Mouse (Mus musculus) CH12.LX (cell line): Measurements from ENCODE around the gene Tacc2. TPM values are rescaled to one million over a fixed set of nuclear protein-coding genes. Genes with fewer than 3 reads are reported as not detected.
A peak's percentile ranks its signal among the peaks of the same experiment; 100 is the strongest.

Experiments
- DNase-seq: peaks from one replicate; pipeline ENCODE4 v3.0.0-alpha.2; 2013; ENCODE audit errors: extremely low read depth
- H3K27ac ChIP-seq: 2 replicates; pipeline ENCODE4 v1.5.1; 2012; ENCODE audit warnings: low read depth, mild to moderate bottlenecking, control low read depth, moderate library complexity; ENCODE audit not compliant: insufficient read depth
- H3K27me3 ChIP-seq: replicated peaks from 2 replicates; pipeline ENCODE3; 2012; ENCODE audit warnings: inconsistent platforms
- H3K36me3 ChIP-seq, 2 experiments: replicated peaks in 1 of 2; 2 replicates each; pipeline versions ENCODE3 to v1.6.1; 2012; ENCODE audit warnings: inconsistent platforms in 1 of 2, low read length in 1 of 2, mild to moderate bottlenecking in 1 of 2, mixed read lengths in 1 of 2, moderate library complexity in 1 of 2; ENCODE audit not compliant: control insufficient read depth in 1 of 2, insufficient read depth in 1 of 2
- H3K4me1 ChIP-seq, 2 experiments: 2 replicates each; pipeline ENCODE4 v1.6.1; 2012; ENCODE audit warnings: inconsistent platforms in 1 of 2, moderate library complexity in 1 of 2; ENCODE audit not compliant: insufficient read depth in 2 of 2, control insufficient read depth in 1 of 2
- H3K4me2 ChIP-seq: 2 replicates; pipeline ENCODE4 v1.6.1; 2012; ENCODE audit warnings: low read depth, mild to moderate bottlenecking, control low read depth; ENCODE audit not compliant: poor library complexity, insufficient read depth, severe bottlenecking
- H3K4me3 ChIP-seq, 3 experiments: fragments of 150-350 bp in 1 of 3; sonication (generic) in 1 of 3; replicated peaks in 1 of 3; 2 replicates each; pipeline versions ENCODE3 to v1.5.1; 2011 to 2012; ENCODE audit warnings: low read depth in 2 of 3, low read length in 2 of 3, mild to moderate bottlenecking in 2 of 3, moderate library complexity in 2 of 3, control low read depth in 1 of 3, improper control_type of control experiment in 1 of 3, inconsistent platforms in 1 of 3, mixed read lengths in 1 of 3; ENCODE audit not compliant: poor library complexity in 1 of 3
- H3K79me2 ChIP-seq: replicated peaks from 2 replicates; pipeline ENCODE4 v1.6.1; 2012; ENCODE audit warnings: mild to moderate bottlenecking, moderate library complexity; ENCODE audit not compliant: control insufficient read depth, poor library complexity, insufficient read depth, severe bottlenecking; ENCODE audit errors: extremely low read depth
- H3K9ac ChIP-seq: 2 replicates; pipeline ENCODE4 v1.6.1; 2012; ENCODE audit warnings: low read depth, mild to moderate bottlenecking, control low read depth, moderate library complexity; ENCODE audit not compliant: insufficient read depth
- H3K9me3 ChIP-seq: replicated peaks from 2 replicates; pipeline ENCODE3; 2012; ENCODE audit warnings: low read length, inconsistent platforms, mixed read lengths
- CHD1 ChIP-seq: IDR thresholded peaks from 2 replicates; pipeline ENCODE4 v1.6.1; 2012; ENCODE audit warnings: low read depth, low read length, improper control_type of control experiment, inconsistent platforms
- CHD2 ChIP-seq: IDR thresholded peaks from 2 replicates; pipeline ENCODE4 v1.6.1; 2011; ENCODE audit warnings: low read length, improper control_type of control experiment
- CTCF ChIP-seq, 2 experiments: IDR thresholded peaks in 1 of 2; conservative IDR thresholded peaks in 1 of 2; 2 replicates each; pipeline ENCODE4 v1.5.1; 2011 to 2012; ENCODE audit warnings: low read depth in 2 of 2, low read length in 2 of 2, improper control_type of control experiment in 1 of 2, inconsistent platforms in 1 of 2, mild to moderate bottlenecking in 1 of 2, moderate library complexity in 1 of 2
- E2F4 ChIP-seq: IDR thresholded peaks from 2 replicates; pipeline ENCODE4 v1.6.1; 2011; ENCODE audit warnings: low read depth, low read length, improper control_type of control experiment; ENCODE audit not compliant: insufficient replicate concordance
- EP300 ChIP-seq: IDR thresholded peaks from 2 replicates; pipeline ENCODE4 v1.6.1; 2011; ENCODE audit warnings: low read length, improper control_type of control experiment
- HCFC1 ChIP-seq: IDR thresholded peaks from 2 replicates; pipeline ENCODE4 v1.6.1; 2012; ENCODE audit warnings: low read depth, mild to moderate bottlenecking, inconsistent platforms, low read length, improper control_type of control experiment
- KAT2A ChIP-seq: IDR thresholded peaks from 2 replicates; pipeline ENCODE4 v1.6.1; 2012; ENCODE audit warnings: low read length, improper control_type of control experiment, inconsistent platforms; ENCODE audit not compliant: insufficient replicate concordance
- MAZ ChIP-seq: IDR thresholded peaks from 2 replicates; pipeline ENCODE4 v1.6.1; 2012; ENCODE audit warnings: low read depth, mild to moderate bottlenecking, inconsistent platforms, low read length, improper control_type of control experiment, moderate library complexity
- MEF2A ChIP-seq: IDR thresholded peaks from 2 replicates; pipeline ENCODE4 v1.6.1; 2014; ENCODE audit warnings: low read depth, mild to moderate bottlenecking, inconsistent platforms, low read length, improper control_type of control experiment, borderline replicate concordance
- MYC ChIP-seq: IDR thresholded peaks from 2 replicates; pipeline ENCODE4 v1.6.1; 2011; ENCODE audit warnings: low read depth, mild to moderate bottlenecking, improper control_type of control experiment, low read length
- NRF1 ChIP-seq: IDR thresholded peaks from 2 replicates; pipeline ENCODE4 v1.6.1; 2014; ENCODE audit warnings: low read depth, mild to moderate bottlenecking, inconsistent platforms, low read length, improper control_type of control experiment, moderate library complexity
- POLR2A ChIP-seq: IDR thresholded peaks from 2 replicates; pipeline ENCODE4 v1.6.1; 2011; ENCODE audit warnings: low read depth, mild to moderate bottlenecking, improper control_type of control experiment, low read length
- POLR2AphosphoS2 ChIP-seq: IDR thresholded peaks from 2 replicates; pipeline ENCODE4 v1.6.1; 2011; ENCODE audit warnings: low read depth, low read length, improper control_type of control experiment
- RAD21 ChIP-seq: IDR thresholded peaks from 2 replicates; pipeline ENCODE4 v1.6.1; 2011; ENCODE audit warnings: low read depth, mild to moderate bottlenecking, low read length, improper control_type of control experiment, moderate library complexity
- TBP ChIP-seq: conservative IDR thresholded peaks from 2 replicates; pipeline ENCODE4 v1.6.1; 2011; ENCODE audit warnings: low read depth, low read length, improper control_type of control experiment
- UBTF ChIP-seq: IDR thresholded peaks from 2 replicates; pipeline ENCODE4 v1.6.1; 2012; ENCODE audit warnings: low read depth, mild to moderate bottlenecking, inconsistent platforms, low read length, improper control_type of control experiment, moderate library complexity
- ZMIZ1 ChIP-seq: IDR thresholded peaks from 2 replicates; pipeline ENCODE4 v1.6.1; 2012; ENCODE audit warnings: low read depth, mild to moderate bottlenecking, inconsistent platforms, low read length, improper control_type of control experiment
- ZNF384 ChIP-seq: IDR thresholded peaks from 2 replicates; pipeline ENCODE4 v1.6.1; 2012; ENCODE audit warnings: low read depth, low read length, improper control_type of control experiment, inconsistent platforms
- dilution Hi-C: fragments of 300-500 bp; cut with MboI; formaldehyde crosslinking; loops from 2 replicates; pipeline ENCODE4 v1.14.3; 2020; ENCODE audit warnings: low sequenced_read_pairs; ENCODE audit not compliant: extremely low pct_unique_long_range_greater_than_20kb, extremely low pct_ligation_motif_present
- in situ Hi-C: fragments of 300-500 bp; cut with MboI; formaldehyde crosslinking; loops from 3 replicates; pipeline ENCODE4 v1.14.3; 2019; ENCODE audit warnings: low sequenced_read_pairs, low pct_ligation_motif_present, low pct_unique_long_range_greater_than_20kb, mixed read lengths
- polyA plus RNA-seq: library from polyadenylated mRNA; unstranded; fragments of >175 nt; gene quantifications from 2 replicates; pipeline ENCODE4 v1.2.1, GENCODE M21; 2012; ENCODE audit warnings: low read depth; ENCODE audit not compliant: insufficient read length
- total RNA-seq, 2 experiments: library from RNA; depleted of rRNA; stranded (reverse); fragments of 300-350 nt in 1 of 2; fragments of >200 nt in 1 of 2; gene quantifications; 2 replicates each; pipeline ENCODE4 v1.2.3; 2012 to 2014

Tacc2 gene
- total and polyA plus RNA-seq, 3 experiments = 0.13 to 0.41 TPM; not detected in 1

- TF ChIP-seq ZMIZ1 (no peak), MEF2A (no peak), POLR2A (no peak), ZNF384 (peak; percentile 59), E2F4 (no peak), UBTF (no peak)
- Histone ChIP-seq H3K36me3 (no peaks in the 10 kb centered on the region), H3K4me3 (no peak overlapping the region), H3K27me3 (peaks cover 10% of the 10 kb centered on the region), H3K9me3 (peaks cover 5% of the 10 kb centered on the region), H3K27ac (no peak overlapping the region), H3K4me2 (no peak overlapping the region), H3K79me2 (no peaks in the 10 kb centered on the region), H3K9ac (no peak overlapping the region), H3K4me1 (peaks cover 4 to 22% of the 10 kb centered on the region in 2 experiments)
- in situ Hi-C loops = no loop called here
- DNase-seq = no peak
- dilution Hi-C loops = no loop called here
These were observed 828 bp downstream of the Tacc2 start for GRCm38 (mm10) chr7:130578066-130578465.

DNA sequence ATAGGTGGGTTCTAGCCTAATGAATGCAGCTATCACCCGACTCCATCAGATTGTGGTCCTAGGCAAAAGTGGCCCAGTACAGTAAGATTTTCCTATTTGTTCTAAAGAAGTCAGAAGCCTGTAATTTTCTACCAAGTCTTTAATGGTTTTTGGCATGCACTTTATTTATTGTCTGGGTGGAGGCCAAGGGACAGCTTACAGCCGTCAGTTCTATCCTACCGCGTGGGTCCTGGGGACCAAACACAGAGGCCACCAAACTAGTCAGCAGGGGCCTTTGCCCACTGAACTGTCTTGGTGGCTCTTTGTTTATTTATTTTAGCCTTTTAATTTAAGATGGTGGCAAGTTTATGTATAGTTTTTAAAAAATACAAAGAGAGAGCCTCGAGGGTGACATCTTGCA is 1.4 kb downstream of the Tacc2 start:
- Histone ChIP-seq H3K4me3 (no peak overlapping the region), H3K36me3 (no peaks in the 10 kb centered on the region), H3K4me2 (no peak overlapping the region), H3K9ac (no peak overlapping the region), H3K27ac (no peak overlapping the region), H3K4me1 (peaks cover 4 to 22% of the 10 kb centered on the region in 2 experiments), H3K79me2 (no peaks in the 10 kb centered on the region), H3K9me3 (peaks cover 5% of the 10 kb centered on the region), H3K27me3 (peaks cover 11% of the 10 kb centered on the region)
- dilution Hi-C loops (no loop called here), in situ Hi-C loops (no loop called here)
- no peak for TF ChIP-seq KAT2A
- no peak for TF ChIP-seq MEF2A
- no peak for TF ChIP-seq ZNF384
- TF ChIP-seq CHD2 = no peak
- no peak for DNase-seq

DNA sequence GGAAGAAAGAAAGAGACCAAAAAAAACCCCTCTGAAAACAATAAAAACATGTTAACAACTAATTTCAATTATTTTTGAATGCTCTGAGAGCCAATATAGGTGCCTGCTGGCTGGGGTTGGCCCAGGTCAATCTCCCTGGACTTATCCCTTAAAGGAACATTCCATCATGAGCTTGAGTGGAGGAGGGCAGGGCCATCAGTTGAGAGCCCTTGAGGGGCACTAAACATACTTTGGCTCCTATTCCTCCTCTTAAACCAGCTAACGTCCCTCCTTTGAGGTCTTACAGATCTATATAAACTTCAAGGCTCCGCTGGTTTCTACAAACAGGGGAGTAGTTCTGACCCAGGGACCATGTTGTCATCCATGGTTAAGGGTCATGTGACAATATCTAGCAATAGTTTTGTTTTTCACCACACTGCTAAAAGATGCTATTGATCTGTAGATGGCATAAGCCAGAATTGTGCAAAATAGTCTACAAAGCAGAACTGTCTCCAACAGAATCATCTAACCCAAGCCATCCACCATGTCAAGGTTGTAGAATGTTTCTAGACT is 9.4 kb downstream of the Tacc2 start:
- no peak for DNase-seq
- TF ChIP-seq TBP (no peak), POLR2AphosphoS2 (no peak), MYC (no peak), MEF2A (no peak), RAD21 (no peak), EP300 (no peak), CTCF (conservative IDR thresholded peaks at IDR 0.05 in 1 of 2, IDR thresholded peaks at IDR 0.05 in 1 of 2; ENCODE audit: low read depth in 2 of 2, low read length in 2 of 2) (no peak), HCFC1 (no peak), NRF1 (no peak), MAZ (no peak), ZMIZ1 (no peak), KAT2A (no peak), CHD1 (no peak)
- Histone ChIP-seq H3K27ac (no peak overlapping the region), H3K9me3 (peaks cover 8% of the 10 kb centered on the region), H3K4me2 (no peak overlapping the region), H3K27me3 (peaks cover 65% of the 10 kb centered on the region), H3K9ac (no peak overlapping the region), H3K4me1 (0 out of 4 replicates have a peak, but pooled peaks cover 0 to 2% of the 10 kb centered on the region in 2 experiments), H3K79me2 (no peaks in the 10 kb centered on the region), H3K4me3 (no peak overlapping the region), H3K36me3 (no peaks in the 10 kb centered on the region)
- in situ Hi-C loops = no loop called here
- dilution Hi-C loops = no loop called here
